Mouse (Mus musculus) cerebellum, adult 2 months (tissue): ENCODE data around the gene Zxdc.

Experiments used
- CTCF ChIP-seq: fragments of 200-500 bp; IDR thresholded peaks from 2 replicates; pipeline ENCODE4 v1.5.1; 2011; ENCODE audit warnings: low read depth, mild to moderate bottlenecking, control low read depth, low read length, moderate library complexity, borderline replicate concordance; ENCODE audit not compliant: insufficient read depth
- POLR2A ChIP-seq: fragments of 200-500 bp; IDR thresholded peaks from 2 replicates; pipeline ENCODE4 v1.6.1; 2011; ENCODE audit warnings: low read length, control low read depth, borderline replicate concordance; ENCODE audit not compliant: insufficient read depth

- TF ChIP-seq POLR2A (no peak), CTCF (no peak)
These were observed 35.0 kb upstream of the Zxdc start for GRCm38 (mm10) chr6:90334244-90334643.
